In the genomic region with DNA sequence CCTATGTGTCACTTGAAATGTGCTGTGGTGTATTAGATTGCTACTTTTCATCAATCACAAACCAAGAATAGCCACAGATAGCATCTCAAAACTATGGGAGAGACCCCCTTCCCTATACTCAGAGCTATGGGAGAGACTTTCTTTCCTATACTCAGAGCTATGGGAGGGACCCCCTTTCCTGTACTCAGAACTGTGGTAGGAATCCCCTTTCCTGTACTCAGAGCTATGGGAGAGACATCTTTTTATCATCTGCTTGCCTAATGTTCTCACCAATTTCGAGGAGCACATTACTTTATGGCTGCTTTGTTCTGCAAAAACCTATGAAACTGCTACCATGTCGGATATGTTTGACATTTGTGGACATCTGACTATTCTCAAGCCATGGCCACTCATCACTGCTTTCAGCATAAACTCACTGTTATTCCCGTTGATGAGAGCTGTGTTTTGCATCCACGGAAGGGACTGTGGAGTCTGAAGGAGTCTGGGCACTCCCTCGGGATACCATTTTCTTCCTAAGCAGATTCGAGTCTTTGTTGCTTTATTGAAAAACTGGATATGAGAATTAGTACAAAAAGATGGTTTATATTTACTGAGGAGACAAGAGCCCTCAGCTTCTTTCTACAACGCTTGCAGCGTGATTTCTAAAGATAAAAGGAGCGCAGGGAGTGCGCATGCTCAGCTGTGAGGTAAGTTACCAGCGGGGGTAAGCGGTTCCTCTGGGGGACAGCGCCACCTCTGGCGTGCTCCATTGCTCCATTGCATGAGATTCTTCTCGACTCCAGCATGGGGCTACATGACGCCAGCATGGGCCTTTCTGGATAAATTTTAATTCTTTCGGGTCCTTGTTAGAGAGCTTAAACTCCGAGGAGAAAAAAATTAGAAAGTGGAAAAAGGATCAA, we compare ENCODE assay signal across 8 mouse cellular contexts. TPM values are rescaled to one million over a fixed set of nuclear protein-coding genes. Genes with fewer than 3 reads are reported as not detected.
A peak's percentile ranks its signal among the peaks of the same experiment; 100 is the strongest.
DNase-seq lines count a peak whose midpoint lies in the region; ATAC-seq and TF ChIP-seq lines count a peak whose summit lies in the region.

No protein-coding gene starts in this region.

- H3K9ac ChIP-seq in forebrain, embryonic 12.5 days = 0 out of 2 replicates have a peak overlapping the region, but pooled peaks have one; percentile 43
- H3K9ac ChIP-seq in heart, postnatal 0 days (replicated peaks; ENCODE audit: low read depth, low read length) = no peak overlapping the region
- no peak overlapping the region for H3K9ac ChIP-seq in liver, embryonic 16.5 days (ENCODE audit: low read depth, low read length)
- H3K9ac ChIP-seq in neural tube, embryonic 14.5 days (replicated peaks; ENCODE audit: low read depth, low read length) = peak overlapping the region; percentile 46

- TF ChIP-seq EP300 in heart, postnatal 0 days (IDR thresholded peaks at IDR 0.05; ENCODE audit: low read depth) = no peak

- H3K4me3 ChIP-seq in forebrain, embryonic 12.5 days (replicated peaks) = peak overlapping the region; percentile 21
- peak overlapping the region; percentile 37 for H3K4me3 ChIP-seq in heart, postnatal 0 days (ENCODE audit: low read depth, low read length)
- no peak overlapping the region for H3K4me3 ChIP-seq in liver, embryonic 16.5 days (ENCODE audit: low read depth, low read length)
- peak overlapping the region; percentile 28 for H3K4me3 ChIP-seq in neural tube, embryonic 14.5 days (ENCODE audit: low read depth, low read length)

- peak overlapping the region; percentile 48 for H3K4me2 ChIP-seq in forebrain, embryonic 12.5 days
- H3K4me2 ChIP-seq in heart, postnatal 0 days (ENCODE audit: low read depth, low read length) = peak overlapping the region; percentile 55
- peak overlapping the region; percentile 22 for H3K4me2 ChIP-seq in liver, embryonic 16.5 days (ENCODE audit: low read depth, low read length)
- peak overlapping the region; percentile 50 for H3K4me2 ChIP-seq in neural tube, embryonic 14.5 days (ENCODE audit: low read depth, low read length)

- ATAC-seq in CD4-positive, CD25-positive, alpha-beta regulatory T cell, adult 4 months = peak; percentile 91
- no peak for ATAC-seq in forebrain, embryonic 12.5 days (ENCODE audit: low FRiP score)
- ATAC-seq in heart, postnatal 0 days (ENCODE audit: insufficient read depth, low read depth) = peak; percentile 79
- ATAC-seq in liver, embryonic 16.5 days (ENCODE audit: low read depth) = peak; percentile 43; the same call in 1 of the 2 replicates
- ATAC-seq in neural tube, embryonic 14.5 days (ENCODE audit: low read depth) = peak; percentile 60; the same call in 1 of the 2 replicates

- DNase-seq in c-Kit-positive CD71-negative TER-119-negative erythroid progenitor cells, embryonic 14.5 days (ENCODE audit: low read depth) = peak; percentile 77
- DNase-seq in heart, postnatal 0 days (ENCODE audit: low spot score) = peak; percentile 78
- peak; percentile 74 to 91 for DNase-seq in kidney, postnatal 36 days
- peak; percentile 74 for DNase-seq in telencephalon, adult 2 months (ENCODE audit: low read depth, low spot score)

- WGBS in forebrain, embryonic 12.5 days = 28% methylated on average over 18 of the region's 18 CpGs
- 17% methylated on average over 18 of the region's 18 CpGs for WGBS in heart, postnatal 0 days
- 18% methylated on average over 18 of the region's 18 CpGs for WGBS in liver, embryonic 16.5 days (ENCODE audit: insufficient replicate concordance)
- WGBS in neural tube, embryonic 14.5 days = 31% methylated on average over 18 of the region's 18 CpGs

- no peak overlapping the region for H3K27ac ChIP-seq in forebrain, embryonic 12.5 days
- H3K27ac ChIP-seq in heart, postnatal 0 days (ENCODE audit: low read depth) = no peak overlapping the region
- H3K27ac ChIP-seq in liver, embryonic 16.5 days (ENCODE audit: low read length) = no peak overlapping the region
- peak overlapping the region; percentile 62 for H3K27ac ChIP-seq in neural tube, embryonic 14.5 days (ENCODE audit: low read depth, low read length)

- H3K4me1 ChIP-seq in forebrain, embryonic 12.5 days = 0 out of 2 replicates have a peak, but pooled peaks cover 5% of the 10 kb centered on the region
- H3K4me1 ChIP-seq in heart, postnatal 0 days (ENCODE audit: control insufficient read depth, insufficient read depth) = no peaks in the 10 kb centered on the region
- no peaks in the 10 kb centered on the region for H3K4me1 ChIP-seq in liver, embryonic 16.5 days (ENCODE audit: control insufficient read depth, low read depth, low read length)
- no peaks in the 10 kb centered on the region for H3K4me1 ChIP-seq in neural tube, embryonic 14.5 days (ENCODE audit: control insufficient read depth, insufficient read depth, low read length)

- no peaks in the 10 kb centered on the region for H3K27me3 ChIP-seq in forebrain, embryonic 12.5 days
- H3K27me3 ChIP-seq in heart, postnatal 0 days (ENCODE audit: control insufficient read depth, insufficient read depth, low read length) = no peaks in the 10 kb centered on the region
- no peaks in the 10 kb centered on the region for H3K27me3 ChIP-seq in liver, embryonic 16.5 days (ENCODE audit: control insufficient read depth, insufficient read depth, low read depth, low read length)
- no peaks in the 10 kb centered on the region for H3K27me3 ChIP-seq in neural tube, embryonic 14.5 days (ENCODE audit: control insufficient read depth, insufficient read depth, low read length)

- peak; percentile 75 for TF ChIP-seq CTCF in heart, postnatal 0 days (IDR thresholded peaks at IDR 0.05; ENCODE audit: low read depth)

- H3K9me3 ChIP-seq in forebrain, embryonic 12.5 days = no peaks in the 10 kb centered on the region
- no peaks in the 10 kb centered on the region for H3K9me3 ChIP-seq in heart, postnatal 0 days (replicated peaks; ENCODE audit: control insufficient read depth, low read length)
- H3K9me3 ChIP-seq in liver, embryonic 16.5 days (replicated peaks; ENCODE audit: control insufficient read depth, low read length) = no peaks in the 10 kb centered on the region
- no peaks in the 10 kb centered on the region for H3K9me3 ChIP-seq in neural tube, embryonic 14.5 days (ENCODE audit: control insufficient read depth, low read length)

- no peaks in the 10 kb centered on the region for H3K36me3 ChIP-seq in forebrain, embryonic 12.5 days (replicated peaks)
- no peaks in the 10 kb centered on the region for H3K36me3 ChIP-seq in heart, postnatal 0 days (replicated peaks; ENCODE audit: control insufficient read depth, insufficient read depth, low read length)
- no peaks in the 10 kb centered on the region for H3K36me3 ChIP-seq in liver, embryonic 16.5 days (ENCODE audit: control insufficient read depth, insufficient read depth)
- no peaks in the 10 kb centered on the region for H3K36me3 ChIP-seq in neural tube, embryonic 14.5 days (ENCODE audit: control insufficient read depth, insufficient read depth, low read length)

RNA-seq across cellular contexts. Expression of a gene that starts 14.7 kb away (rescaled TPM):
- polyA plus RNA-seq in CD4-positive, CD25-positive, alpha-beta regulatory T cell, adult 4 months (2017; shearing (Covaris generic)) = 10 to 100 TPM; 27.6 to 32.1 TPM
- 39.8 and 40.2 TPM in 2 replicates for polyA plus RNA-seq in forebrain, embryonic 12.5 days (2016; fragmentation: Nextera tagmentation; extraction: Ambion mirVana)
- 4.9 and 13.5 TPM in 2 replicates for total RNA-seq in heart, postnatal 0 days (2014; rRNA removed; ENCODE audit: low replicate concordance)
- polyA plus RNA-seq in heart, postnatal 0 days (2015; fragmentation: Nextera tagmentation; extraction: Ambion mirVana) = 10.9 and 12.4 TPM in 2 replicates
- polyA plus RNA-seq in liver, embryonic 16.5 days (2015; fragmentation: Nextera tagmentation; extraction: Ambion mirVana) = 8.8 TPM in 2 replicates
- polyA plus RNA-seq in neural tube, embryonic 14.5 days (2014; fragmentation: Nextera tagmentation; extraction: Ambion mirVana) = 62.4 and 63.9 TPM in 2 replicates

RNA-seq across cellular contexts. Expression of a gene that starts 38.8 kb away (rescaled TPM):
- 100 to 1,000 TPM; 577 to 675 TPM for polyA plus RNA-seq in CD4-positive, CD25-positive, alpha-beta regulatory T cell, adult 4 months (2017; shearing (Covaris generic))
- 719 and 759 TPM in 2 replicates for polyA plus RNA-seq in forebrain, embryonic 12.5 days (2016; fragmentation: Nextera tagmentation; extraction: Ambion mirVana)
- total RNA-seq in heart, postnatal 0 days (2014; rRNA removed; ENCODE audit: low replicate concordance) = 66.0 and 94.1 TPM in 2 replicates
- polyA plus RNA-seq in heart, postnatal 0 days (2015; fragmentation: Nextera tagmentation; extraction: Ambion mirVana) = 270 and 295 TPM in 2 replicates
- polyA plus RNA-seq in liver, embryonic 16.5 days (2015; fragmentation: Nextera tagmentation; extraction: Ambion mirVana) = 169 and 198 TPM in 2 replicates
- polyA plus RNA-seq in neural tube, embryonic 14.5 days (2014; fragmentation: Nextera tagmentation; extraction: Ambion mirVana) = 360 and 386 TPM in 2 replicates

RNA-seq across cellular contexts. Expression of a gene that starts 39.3 kb away (rescaled TPM):
- 1,000 to 10,000 TPM; 1,098 to 1,432 TPM for polyA plus RNA-seq in CD4-positive, CD25-positive, alpha-beta regulatory T cell, adult 4 months (2017; shearing (Covaris generic))
- 2,862 and 3,130 TPM in 2 replicates for polyA plus RNA-seq in forebrain, embryonic 12.5 days (2016; fragmentation: Nextera tagmentation; extraction: Ambion mirVana)
- 145 and 171 TPM in 2 replicates for total RNA-seq in heart, postnatal 0 days (2014; rRNA removed; ENCODE audit: low replicate concordance)
- 718 and 775 TPM in 2 replicates for polyA plus RNA-seq in heart, postnatal 0 days (2015; fragmentation: Nextera tagmentation; extraction: Ambion mirVana)
- polyA plus RNA-seq in liver, embryonic 16.5 days (2015; fragmentation: Nextera tagmentation; extraction: Ambion mirVana) = 712 and 778 TPM in 2 replicates
- 791 and 971 TPM in 2 replicates for polyA plus RNA-seq in neural tube, embryonic 14.5 days (2014; fragmentation: Nextera tagmentation; extraction: Ambion mirVana)

Comparison
In these comparisons a context has a peak if more than half of its experiments do, and no peak if none do; other contexts are left out.
1. H3K9ac ChIP-seq: peak in forebrain, embryonic 12.5 days (single experiment) and neural tube, embryonic 14.5 days (single experiment); none in heart, postnatal 0 days (single experiment) and liver, embryonic 16.5 days (single experiment).
2. Peak in every context shown above with its lines, with median percentiles within 50 percentile points of each other: DNase-seq and H3K4me2 ChIP-seq.